Mouse (Mus musculus) thymus, adult 2 months (tissue): ENCODE measurements around the gene Alg2.

Source experiments
- CTCF ChIP-seq: fragments of 200-500 bp; IDR thresholded peaks from 2 replicates; pipeline ENCODE4 v1.5.1; 2012; ENCODE audit warnings: mild to moderate bottlenecking, control low read depth, low read length, moderate library complexity, borderline replicate concordance; ENCODE audit not compliant: control insufficient read depth, poor library complexity, insufficient read depth; ENCODE audit errors: extremely low read depth
- POLR2A ChIP-seq: fragments of 200-500 bp; IDR thresholded peaks from 2 replicates; pipeline ENCODE4 v1.6.1; 2012; ENCODE audit warnings: mild to moderate bottlenecking, low read length, control low read depth, moderate library complexity; ENCODE audit not compliant: control insufficient read depth, poor library complexity, insufficient read depth; ENCODE audit errors: extremely low read depth

GRCm38 (mm10) chr4:47427606-47428005, 46.5 kb downstream of the Alg2 start:
- no peak for TF ChIP-seq CTCF
- no peak for TF ChIP-seq POLR2A
